Mouse (Mus musculus): Measurements from ENCODE around the gene Ncapd3.

DNA sequence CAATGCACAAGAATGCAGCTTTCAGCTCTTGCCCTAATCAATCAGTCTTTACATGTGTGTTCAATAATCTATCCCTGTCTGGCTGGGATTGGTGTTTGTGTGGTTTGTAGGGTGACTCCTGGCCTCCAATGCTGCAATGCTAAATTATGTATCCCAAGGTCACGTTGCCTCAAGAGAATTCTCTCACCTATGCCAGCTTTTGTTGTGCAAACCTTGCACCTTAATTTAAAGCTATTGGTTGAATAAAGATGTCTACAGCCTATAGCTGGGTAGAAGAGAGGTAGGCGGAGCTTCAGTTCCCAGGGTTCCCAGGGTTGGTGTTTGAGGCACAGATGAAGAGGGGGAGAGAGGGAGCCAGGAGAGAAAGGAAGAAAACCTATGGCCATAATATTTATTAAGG is 32.5 kb upstream of the Ncapd3 start:
- no peak for TF ChIP-seq CTCF (IDR thresholded peaks at IDR 0.05; ENCODE audit: low read depth)
- TF ChIP-seq EP300 (IDR thresholded peaks at IDR 0.05; ENCODE audit: low read depth), result no peak
